Mouse (Mus musculus): ENCODE data around the gene Naa80. TPM values are rescaled to one million over a fixed set of nuclear protein-coding genes. Genes with fewer than 3 reads are reported as not detected.
"Not testable (repeated sequence)": the region's sequence is repeated elsewhere in the genome, so short reads cannot be mapped to it uniquely, and the experiment has no call there.

Gene Naa80
- total RNA-seq, 1 experiment from 2014 or later, result 8.0 TPM

- ATAC-seq (ENCODE audit: extremely low read depth, insufficient number of reproducible peaks, low FRiP score, poor library complexity, severe bottlenecking), result no peak
Measured at GRCm38 (mm10) chr9:107549297-107550074, 29.2 kb upstream of the Naa80 start.

- no peak for ATAC-seq (ENCODE audit: extremely low read depth, insufficient number of reproducible peaks, low FRiP score, poor library complexity, severe bottlenecking)
Measured at GRCm38 (mm10) chr9:107550491-107551116, 28.1 kb upstream of the Naa80 start.

GRCm38 (mm10) chr9:107551117-107551889 is 27.4 kb upstream of the Naa80 start, which contains the start of gene Rassf1:
Gene Rassf1 (plus strand): TSS chr9:107551555.
- ATAC-seq (ENCODE audit: extremely low read depth, insufficient number of reproducible peaks, low FRiP score, poor library complexity, severe bottlenecking), result peak; percentile 44

GRCm38 (mm10) chr9:107551890-107552355 is 26.8 kb upstream of the Naa80 start:
- no peak for ATAC-seq (ENCODE audit: extremely low read depth, insufficient number of reproducible peaks, low FRiP score, poor library complexity, severe bottlenecking)

GRCm38 (mm10) chr9:107552690-107553393 is 25.8 kb upstream of the Naa80 start:
- no peak for ATAC-seq (ENCODE audit: extremely low read depth, insufficient number of reproducible peaks, low FRiP score, poor library complexity, severe bottlenecking)

- ATAC-seq (ENCODE audit: extremely low read depth, insufficient number of reproducible peaks, low FRiP score, poor library complexity, severe bottlenecking), result no peak
Measured at GRCm38 (mm10) chr9:107553541-107554318, 25.0 kb upstream of the Naa80 start.

- peak; percentile 85 for ATAC-seq (ENCODE audit: extremely low read depth, insufficient number of reproducible peaks, low FRiP score, poor library complexity, severe bottlenecking)
Measured at GRCm38 (mm10) chr9:107554319-107554825, 24.3 kb upstream of the Naa80 start.

- no peak for ATAC-seq (ENCODE audit: extremely low read depth, insufficient number of reproducible peaks, low FRiP score, poor library complexity, severe bottlenecking)
Measured at GRCm38 (mm10) chr9:107555031-107555457, 23.6 kb upstream of the Naa80 start.

- no peak for ATAC-seq (ENCODE audit: extremely low read depth, insufficient number of reproducible peaks, low FRiP score, poor library complexity, severe bottlenecking)
Measured at GRCm38 (mm10) chr9:107555701-107556100, 23.0 kb upstream of the Naa80 start.

GRCm38 (mm10) chr9:107556346-107556745 is 22.3 kb upstream of the Naa80 start:
- ATAC-seq (ENCODE audit: extremely low read depth, insufficient number of reproducible peaks, low FRiP score, poor library complexity, severe bottlenecking), result no peak

- ATAC-seq (ENCODE audit: extremely low read depth, insufficient number of reproducible peaks, low FRiP score, poor library complexity, severe bottlenecking), result peak; percentile 92
Measured at GRCm38 (mm10) chr9:107563029-107563581, 15.6 kb upstream of the Naa80 start, which contains the start of gene Tusc2. Gene Tusc2 (plus strand): TSS chr9:107563255.

- ATAC-seq (ENCODE audit: extremely low read depth, insufficient number of reproducible peaks, low FRiP score, poor library complexity, severe bottlenecking), result not testable (repeated sequence)
Measured at GRCm38 (mm10) chr9:107565556-107565955, 13.1 kb upstream of the Naa80 start.

GRCm38 (mm10) chr9:107566041-107566709 is 12.5 kb upstream of the Naa80 start:
- peak; percentile 38; the same call in 1 of the 2 replicates for ATAC-seq (ENCODE audit: extremely low read depth, insufficient number of reproducible peaks, low FRiP score, poor library complexity, severe bottlenecking)

- no peak for ATAC-seq (ENCODE audit: extremely low read depth, insufficient number of reproducible peaks, low FRiP score, poor library complexity, severe bottlenecking)
Measured at GRCm38 (mm10) chr9:107566855-107567254, 11.8 kb upstream of the Naa80 start.

- ATAC-seq (ENCODE audit: extremely low read depth, insufficient number of reproducible peaks, low FRiP score, poor library complexity, severe bottlenecking), result no peak
Measured at GRCm38 (mm10) chr9:107567702-107568319, 10.9 kb upstream of the Naa80 start, which contains the start of gene Hyal2. Gene Hyal2 (plus strand): TSS chr9:107567945.
